18 mouse cellular contexts compared by ENCODE assay signal in genomic region chr6:127986357-127986756, GRCm38 (mm10).
DNase-seq lines count a peak whose midpoint lies in the region; ATAC-seq lines count a peak whose summit lies in the region.
"Had no signal": no experiment of that assay in that cellular context is flagged by ENCODE, and none has a peak within 500 bp of the region (broad histone marks: within the 10 kb centered on the region; RNA-seq: fewer than 3 reads in every experiment).

No protein-coding gene starts in this region.

- peaks cover 24% of the 10 kb centered on the region for H3K4me1 ChIP-seq in forebrain, embryonic 10.5 days
- peaks cover 13% of the 10 kb centered on the region for H3K4me1 ChIP-seq in forebrain, embryonic 16.5 days (replicated peaks; ENCODE audit: control insufficient read depth, insufficient read depth, low read length)
- H3K4me1 ChIP-seq in heart, embryonic 13.5 days: peaks cover 89% of the 10 kb centered on the region
- H3K4me1 ChIP-seq in limb, embryonic 13.5 days: peaks cover 42% of the 10 kb centered on the region

- no peaks in the 10 kb centered on the region; the same call in 1 of the 2 replicates for H3K36me3 ChIP-seq in forebrain, embryonic 10.5 days (replicated peaks)
- no peaks in the 10 kb centered on the region for H3K36me3 ChIP-seq in forebrain, embryonic 16.5 days (ENCODE audit: control insufficient read depth, insufficient read depth)
- no peaks in the 10 kb centered on the region; the same call in 1 of the 2 replicates for H3K36me3 ChIP-seq in heart, embryonic 13.5 days
- H3K36me3 ChIP-seq in limb, embryonic 13.5 days: no peaks in the 10 kb centered on the region
- H3K36me3 ChIP-seq: limb, embryonic 15.5 days had no signal

- no peaks in the 10 kb centered on the region for H3K9me3 ChIP-seq in forebrain, embryonic 10.5 days
- no peaks in the 10 kb centered on the region for H3K9me3 ChIP-seq in forebrain, embryonic 16.5 days (ENCODE audit: control insufficient read depth, low read length)
- no peaks in the 10 kb centered on the region for H3K9me3 ChIP-seq in heart, embryonic 13.5 days
- no peaks in the 10 kb centered on the region for H3K9me3 ChIP-seq in limb, embryonic 13.5 days
- H3K9me3 ChIP-seq: limb, embryonic 15.5 days had no signal

- H3K4me3 ChIP-seq in forebrain, embryonic 10.5 days: no peak overlapping the region
- no peak overlapping the region for H3K4me3 ChIP-seq in forebrain, embryonic 16.5 days (replicated peaks; ENCODE audit: low read length)
- H3K4me3 ChIP-seq in heart, embryonic 13.5 days: no peak overlapping the region
- no peak overlapping the region for H3K4me3 ChIP-seq in limb, embryonic 13.5 days
- H3K4me3 ChIP-seq: erythroblast, embryonic 14.5 days; limb, embryonic 15.5 days had no signal

- H3K4me2 ChIP-seq in forebrain, embryonic 16.5 days (ENCODE audit: low read length): no peak overlapping the region
- peak overlapping the region; percentile 11; the same call in 1 of the 2 replicates for H3K4me2 ChIP-seq in heart, embryonic 13.5 days
- H3K4me2 ChIP-seq in limb, embryonic 13.5 days (replicated peaks): no peak overlapping the region
- H3K4me2 ChIP-seq: limb, embryonic 15.5 days had no signal

- no peak for DNase-seq in forebrain, embryonic 10.5 days (ENCODE audit: extremely low spot score, low spot score)
- peak; percentile 9 for DNase-seq in adipocyte (ENCODE audit: low spot score)
- no peak for DNase-seq in layer of hippocampus, postnatal 14 days (ENCODE audit: low spot score in 2 of 2)
- DNase-seq in spleen, adult 12 weeks (ENCODE audit: low spot score): no peak
- DNase-seq: cerebellum, adult 9-10 months; embryo, embryonic 11 days; kidney, adult 18-20 months; kidney, postnatal 36 days; lung, adult 2 months; right cerebral cortex, postnatal 14 days; thymus, postnatal 14 days had no signal

- H3K27me3 ChIP-seq in forebrain, embryonic 10.5 days (ENCODE audit: poor library complexity, severe bottlenecking): no peaks in the 10 kb centered on the region
- H3K27me3 ChIP-seq in forebrain, embryonic 16.5 days (replicated peaks; ENCODE audit: control insufficient read depth, insufficient read depth, low read length): no peaks in the 10 kb centered on the region
- H3K27me3 ChIP-seq in heart, embryonic 13.5 days (replicated peaks): no peaks in the 10 kb centered on the region
- H3K27me3 ChIP-seq in limb, embryonic 13.5 days: no peaks in the 10 kb centered on the region
- H3K27me3 ChIP-seq: limb, embryonic 15.5 days; Patski had no signal

- 0 out of 2 replicates have a peak overlapping the region, but pooled peaks have one; percentile 35 for H3K27ac ChIP-seq in forebrain, embryonic 10.5 days
- H3K27ac ChIP-seq in forebrain, embryonic 16.5 days (ENCODE audit: low read length): no peak overlapping the region
- peak overlapping the region; percentile 96 for H3K27ac ChIP-seq in heart, embryonic 13.5 days (replicated peaks)
- no peak overlapping the region for H3K27ac ChIP-seq in limb, embryonic 13.5 days
- H3K27ac ChIP-seq: limb, embryonic 15.5 days had no signal

- 53% methylated on average over 9 of the region's 9 CpGs for WGBS in forebrain, embryonic 10.5 days
- WGBS in forebrain, embryonic 16.5 days: 61% methylated on average over 9 of the region's 9 CpGs
- WGBS in heart, embryonic 13.5 days: 21% methylated on average over 9 of the region's 9 CpGs
- WGBS in limb, embryonic 13.5 days: 24% methylated on average over 9 of the region's 9 CpGs

- no peak for ATAC-seq in forebrain, embryonic 16.5 days
- no peak for ATAC-seq in heart, embryonic 13.5 days (ENCODE audit: extremely low read depth, insufficient number of reproducible peaks, low FRiP score, low TSS enrichment)
- ATAC-seq in limb, embryonic 13.5 days (ENCODE audit: low FRiP score, low read depth): no peak
- no peak for ATAC-seq in monocyte, adult 5-6 weeks (replicated peaks; ENCODE audit: insufficient number of reproducible peaks, low FRiP score, low TSS enrichment, poor library complexity, severe bottlenecking)
- ATAC-seq: Patski had no signal

- H3K9ac ChIP-seq in forebrain, embryonic 16.5 days (replicated peaks; ENCODE audit: low read depth, low read length): no peak overlapping the region
- peak overlapping the region; percentile 73 for H3K9ac ChIP-seq in heart, embryonic 13.5 days
- H3K9ac ChIP-seq in limb, embryonic 13.5 days: 0 out of 2 replicates have a peak overlapping the region, but pooled peaks have one; percentile 19
- H3K9ac ChIP-seq: limb, embryonic 15.5 days had no signal

Comparison
In these comparisons a context has a peak if more than half of its experiments do, and no peak if none do; other contexts are left out.
1. H3K27ac ChIP-seq: peak in forebrain, embryonic 10.5 days (single experiment) and heart, embryonic 13.5 days (single experiment); none in forebrain, embryonic 16.5 days (single experiment) and limb, embryonic 13.5 days (single experiment).